Mouse (Mus musculus) spleen, adult 12 weeks (tissue): ENCODE results near the gene Mthfd2.

Source experiments
- DNase-seq: peaks from one replicate; pipeline ENCODE4 v3.0.0; 2022; ENCODE audit warnings: low spot score

Gene Mthfd2

DNA sequence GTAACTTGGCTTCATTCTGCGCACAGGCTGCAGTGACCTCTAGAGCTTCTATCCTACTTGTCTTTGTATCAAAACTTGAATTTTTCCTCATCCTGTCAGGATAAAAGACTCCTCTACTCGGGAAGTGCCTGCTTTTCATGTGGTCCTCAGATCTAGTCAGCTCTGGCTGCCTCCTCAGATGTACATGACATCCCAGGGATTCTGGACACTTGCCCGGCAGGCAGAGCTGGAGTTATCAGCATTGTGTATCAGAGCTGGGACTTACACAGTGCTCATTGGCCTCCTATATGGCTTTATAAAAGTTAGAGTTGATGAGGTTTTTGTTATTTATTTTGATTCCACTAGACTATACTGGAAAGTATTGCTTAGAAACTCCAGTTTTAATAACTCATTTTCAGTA is 15.7 kb upstream of the Mthfd2 start:
- no peak for DNase-seq

DNA sequence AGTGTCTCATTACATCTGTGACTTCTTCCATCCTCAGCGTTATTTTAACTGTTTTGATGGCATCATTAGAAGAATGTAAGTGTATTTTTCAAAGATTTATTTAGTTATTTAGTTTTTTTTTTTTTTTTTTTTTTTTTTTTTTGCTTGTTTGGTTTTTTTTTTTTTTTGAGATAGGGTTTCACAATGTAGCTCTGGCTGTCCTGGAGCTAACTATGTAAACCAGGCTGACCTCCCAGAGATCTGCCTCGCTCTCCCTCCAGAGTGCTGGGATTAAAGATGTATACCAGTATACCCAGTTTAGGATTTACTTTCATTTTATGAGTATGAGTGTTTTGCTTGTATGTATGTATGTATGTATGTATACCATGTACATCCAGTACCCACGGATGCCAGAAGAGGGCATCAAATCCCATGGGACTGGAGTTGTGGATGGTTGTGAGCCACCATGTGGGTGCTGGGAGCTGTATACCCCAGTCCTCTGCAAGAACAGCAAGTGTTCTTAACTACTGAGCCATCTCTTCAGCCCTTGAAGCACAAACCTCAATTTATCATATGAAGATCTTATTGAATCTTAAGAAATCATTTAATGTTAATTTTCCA is 2.0 kb upstream of the Mthfd2 start:
- no peak for DNase-seq

DNA sequence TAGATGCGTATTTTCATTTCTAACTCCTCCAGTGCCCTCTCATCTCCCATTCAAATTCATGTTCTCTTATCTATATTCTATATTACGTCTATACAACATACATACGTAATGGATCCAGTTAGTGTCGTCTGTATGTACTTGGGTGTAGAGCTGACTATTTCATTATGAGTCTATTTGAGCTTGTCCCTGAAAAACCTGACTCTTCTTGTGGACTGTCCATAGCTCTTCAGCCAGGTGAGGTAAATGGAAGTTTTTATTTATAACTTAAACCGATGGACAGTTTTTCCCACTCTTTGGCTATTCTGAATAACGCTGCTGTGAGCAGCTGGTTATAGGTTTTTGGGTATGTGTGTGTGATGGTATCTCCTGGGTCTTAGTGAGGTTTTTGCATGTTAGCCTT is 1.1 kb upstream of the Mthfd2 start:
- DNase-seq, result no peak

DNA sequence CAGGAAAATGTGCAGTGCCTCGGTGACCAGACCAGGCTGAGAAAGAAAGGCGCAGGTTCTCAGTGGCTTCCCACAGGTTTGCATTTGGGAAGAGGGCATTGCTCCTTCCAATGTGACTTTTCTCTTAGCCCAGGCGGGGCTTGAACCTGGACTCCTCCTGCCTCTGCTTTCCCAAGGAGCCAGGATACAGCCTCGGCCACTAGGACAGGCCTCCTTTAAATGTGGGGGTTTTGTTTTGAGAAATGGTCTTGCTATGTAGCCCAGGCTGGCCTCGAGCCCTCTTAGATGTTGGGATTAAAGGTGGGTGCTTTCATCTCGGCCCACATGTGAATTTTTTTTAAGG is 657 bp upstream of the Mthfd2 start:
- DNase-seq, result no peak

DNA sequence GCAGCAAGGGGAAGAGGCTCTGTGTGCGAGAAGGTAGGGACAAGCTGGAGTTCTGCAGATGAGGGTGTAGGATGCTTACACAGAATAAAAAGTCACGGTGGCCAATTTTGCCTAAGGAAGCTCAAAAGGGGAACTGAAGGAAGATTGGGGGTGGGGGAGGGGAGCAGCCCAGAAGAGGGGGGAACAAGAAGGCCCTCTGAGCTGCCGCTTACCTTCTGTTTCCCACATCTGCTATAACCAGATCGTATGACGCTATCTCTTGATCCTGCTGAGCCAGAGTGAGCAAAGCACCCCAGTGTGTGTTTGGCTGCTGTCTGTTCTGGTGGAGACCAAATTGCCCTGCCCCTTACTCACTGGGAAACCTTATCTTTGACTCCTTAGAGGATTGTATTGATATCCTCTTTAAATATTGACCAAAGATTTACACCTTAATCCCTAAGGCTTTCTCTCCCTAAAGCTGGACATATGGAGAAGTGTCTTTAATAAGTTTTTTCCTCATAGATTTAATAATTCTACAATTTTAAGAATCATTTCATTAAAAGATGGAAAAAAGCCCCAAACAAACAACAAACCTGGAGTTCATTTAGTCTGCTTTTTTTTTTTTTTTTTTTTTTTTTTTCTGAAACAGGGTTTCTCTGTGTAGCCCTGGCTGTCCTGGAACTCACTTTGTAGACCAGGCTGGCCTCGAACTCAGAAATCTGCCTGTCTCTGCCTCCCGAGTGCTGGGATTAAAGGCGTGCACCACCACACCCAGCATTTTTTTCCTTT is 1.9 kb downstream of the Mthfd2 start:
- no peak for DNase-seq

DNA sequence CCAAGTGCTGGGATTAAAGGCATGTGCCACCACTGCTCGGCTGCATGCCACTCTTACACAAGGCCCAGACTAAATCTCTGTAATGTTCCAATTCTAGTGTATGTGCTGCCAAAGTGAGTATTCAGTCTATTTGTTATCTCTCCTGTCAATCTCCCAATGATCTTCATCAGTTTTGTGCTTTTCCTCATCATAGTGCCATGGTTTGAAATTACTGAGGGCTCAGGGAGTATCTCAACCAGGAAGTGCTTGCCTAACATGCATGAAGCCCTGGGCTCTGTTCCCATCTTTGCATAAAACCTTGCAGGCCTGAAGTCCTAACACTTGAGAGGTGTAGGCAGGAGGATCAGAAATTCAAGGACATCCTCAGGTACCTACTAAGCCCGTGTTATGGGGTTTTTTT is 2.9 kb downstream of the Mthfd2 start:
- no peak for DNase-seq

DNA sequence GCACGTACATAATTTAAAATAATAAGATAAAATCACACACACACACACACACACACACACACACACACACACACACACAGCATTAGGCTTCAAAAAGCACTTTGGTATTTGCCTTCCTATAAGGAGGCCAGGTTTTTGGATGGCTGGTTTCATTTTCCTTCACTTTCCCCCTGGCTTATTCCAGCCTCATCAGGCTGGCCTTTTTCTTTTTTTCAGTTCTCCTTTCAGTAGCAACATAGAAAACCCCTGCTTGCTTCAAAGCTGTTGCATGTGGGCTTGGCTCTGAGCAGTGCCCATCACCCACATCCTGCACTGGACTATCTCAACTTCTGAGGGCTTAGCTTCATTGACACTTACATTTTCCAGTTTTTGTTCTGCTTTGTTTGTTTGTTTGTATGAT is 3.8 kb downstream of the Mthfd2 start:
- no peak for DNase-seq

DNA sequence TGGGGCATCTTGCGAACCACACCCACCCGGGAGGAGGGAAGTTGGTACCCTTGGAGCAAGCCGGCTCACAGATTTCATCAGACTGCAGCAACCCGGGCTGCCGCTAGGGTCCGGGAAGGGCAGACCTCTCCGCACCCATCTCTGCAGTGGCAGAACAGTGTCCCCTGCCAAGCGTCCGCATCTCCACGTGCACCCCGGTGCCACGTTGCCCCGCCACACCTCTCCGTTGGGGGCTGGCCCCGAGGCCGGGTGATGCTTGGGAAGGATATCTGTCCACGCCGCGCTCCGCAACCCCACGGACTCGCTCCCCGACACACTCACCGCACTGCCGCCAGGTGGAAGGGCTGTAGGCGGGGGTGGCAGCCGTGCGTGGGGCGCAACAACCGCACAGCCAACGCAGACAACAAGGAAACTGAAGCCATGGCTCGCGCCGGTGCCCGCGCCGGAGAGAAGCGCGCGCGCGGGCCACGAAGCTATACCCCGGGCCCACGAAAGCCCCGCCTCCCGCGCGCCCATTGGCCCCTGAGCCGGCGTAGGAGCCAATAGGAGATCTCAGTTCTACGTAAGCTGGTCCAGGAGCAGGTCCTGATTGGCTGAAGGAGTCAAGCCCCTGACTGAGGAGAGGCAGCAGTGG is 8.5 kb downstream of the Mthfd2 start:
- peak; percentile 81 for DNase-seq

DNA sequence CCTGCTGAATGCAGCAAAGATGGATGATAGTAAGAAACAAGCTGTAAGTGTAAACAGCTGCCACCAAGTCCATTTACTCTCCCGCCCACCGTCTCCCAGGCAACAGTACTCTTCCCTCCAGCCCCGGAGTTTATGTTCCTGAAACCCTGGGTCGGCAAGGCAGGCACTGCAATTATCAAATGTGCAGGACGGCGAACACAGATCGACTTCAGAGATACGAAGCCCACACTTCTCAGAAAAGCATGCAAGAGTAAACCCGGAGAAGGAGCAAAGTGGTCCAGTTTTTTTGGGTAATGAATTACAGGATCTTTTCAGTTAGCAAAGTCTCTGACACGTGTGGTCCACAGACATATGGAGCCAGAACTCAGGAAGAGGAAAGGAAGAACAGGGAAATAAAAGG is 9.7 kb downstream of the Mthfd2 start:
- DNase-seq, result peak; percentile 19

DNA sequence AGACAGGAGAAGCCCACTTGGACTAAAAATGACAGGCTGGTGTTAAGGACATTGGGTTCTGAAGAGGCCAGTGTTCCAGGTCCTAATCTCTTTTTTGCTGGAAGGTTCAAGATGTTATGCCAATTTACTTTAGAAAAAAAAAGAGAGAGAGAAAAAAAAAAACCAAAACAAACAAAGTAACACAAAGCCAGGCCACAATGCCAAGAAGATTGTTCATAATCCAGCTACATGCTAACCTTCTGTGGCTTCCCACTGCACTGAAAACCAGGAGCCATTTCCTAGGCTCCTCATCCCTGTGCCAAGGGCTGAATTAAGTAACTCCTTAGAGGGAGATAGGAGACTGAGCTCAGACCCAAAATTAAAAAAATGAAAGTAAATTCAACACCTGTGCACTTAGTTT is 10.4 kb downstream of the Mthfd2 start:
- no peak for DNase-seq

DNA sequence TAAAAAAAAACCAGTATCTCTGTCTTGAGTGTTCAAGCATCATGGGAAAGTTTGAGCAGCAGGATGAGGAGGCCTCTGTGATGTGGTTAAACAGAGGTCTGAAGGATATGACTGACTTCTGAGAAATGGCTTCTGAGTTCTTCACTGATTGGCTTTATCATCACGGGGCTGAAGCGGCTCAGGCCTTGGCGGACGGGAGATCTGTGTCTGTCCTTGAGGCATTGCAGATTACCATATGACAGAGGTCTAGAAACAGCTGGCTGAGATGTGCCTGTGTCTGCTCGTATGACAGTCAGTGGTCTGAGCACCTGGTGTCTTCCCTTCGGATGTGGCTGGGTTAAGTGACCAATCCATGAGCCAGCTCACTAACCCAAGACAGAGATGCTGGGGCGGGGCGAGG is 13.2 kb downstream of the Mthfd2 start:
- DNase-seq, result no peak

DNA sequence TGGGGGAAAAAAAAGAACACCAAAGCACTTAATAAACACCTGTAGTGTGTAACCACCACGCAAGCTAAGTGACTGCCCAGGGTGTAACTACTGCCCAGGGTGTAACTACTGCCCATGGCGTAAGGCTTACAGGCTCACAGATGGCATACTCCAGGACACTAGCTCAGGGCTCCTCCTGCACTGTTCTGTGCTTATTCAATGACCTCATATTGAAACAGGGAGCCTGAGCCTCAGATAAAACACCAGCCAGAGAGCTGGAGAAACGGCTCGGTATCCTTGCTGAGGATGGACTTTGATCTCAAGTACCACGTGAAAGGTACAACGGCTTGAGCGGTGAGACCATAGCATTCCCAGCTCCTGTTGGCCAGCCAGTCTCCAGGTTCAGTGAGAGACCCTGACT is 13.7 kb downstream of the Mthfd2 start:
- no peak for DNase-seq

DNA sequence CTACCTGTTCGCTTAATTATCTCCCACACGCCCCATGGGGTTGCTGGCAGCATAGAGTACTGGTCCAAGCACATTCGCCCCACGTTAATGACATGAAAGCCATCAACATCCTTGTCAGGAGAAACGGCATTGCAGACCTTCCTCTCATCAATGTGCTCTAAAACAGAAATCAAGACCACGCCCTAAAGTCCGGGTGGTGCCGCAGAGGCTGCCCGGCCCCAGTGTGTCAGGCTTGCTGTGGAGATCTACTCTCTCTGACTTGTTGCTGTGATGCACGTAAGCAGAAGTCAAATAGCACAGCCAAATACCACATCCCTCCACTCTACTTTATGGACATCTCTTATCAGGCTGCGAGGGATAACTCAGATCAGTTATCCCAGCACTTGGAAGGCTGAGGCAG is 14.5 kb downstream of the Mthfd2 start:
- DNase-seq, result no peak

DNA sequence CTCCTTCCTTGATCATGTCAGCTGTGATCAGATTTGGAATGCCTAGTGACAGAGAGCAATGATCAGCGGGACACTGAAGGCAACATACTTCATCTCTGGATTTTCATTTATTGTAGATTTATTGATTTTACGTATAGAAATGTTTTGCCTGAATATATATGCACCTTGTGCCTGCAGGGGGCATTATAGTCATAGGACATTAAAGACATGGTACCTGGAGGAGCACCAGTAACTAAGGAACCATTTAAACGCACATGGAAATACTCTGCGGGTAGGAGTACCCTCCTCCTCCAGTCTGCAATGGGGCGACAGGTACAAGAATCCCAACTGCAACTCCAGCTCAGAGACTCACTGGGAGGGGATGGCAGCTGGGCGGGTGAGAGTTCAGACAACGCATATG is 16.7 kb downstream of the Mthfd2 start:
- DNase-seq, result no peak

DNA sequence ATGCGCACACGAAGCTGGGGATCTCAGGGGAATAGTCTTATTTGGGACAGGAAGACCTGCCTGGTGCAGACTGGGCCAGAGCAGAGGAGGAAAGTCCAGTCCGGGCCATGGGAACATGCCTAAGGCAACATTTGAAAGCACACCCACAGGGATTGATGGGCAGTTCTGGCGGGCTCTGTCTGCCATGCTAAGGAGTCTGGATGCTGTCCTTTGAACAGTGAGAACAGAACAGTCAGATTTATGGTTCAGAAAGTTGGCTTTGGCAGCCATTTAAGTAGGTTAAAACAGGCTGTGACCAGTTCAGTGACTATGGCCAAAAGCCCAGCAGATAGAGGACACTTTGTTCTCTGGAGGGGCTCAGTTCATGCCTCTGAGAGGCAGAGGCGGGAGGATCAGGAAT is 23.4 kb downstream of the Mthfd2 start:
- no peak for DNase-seq

DNA sequence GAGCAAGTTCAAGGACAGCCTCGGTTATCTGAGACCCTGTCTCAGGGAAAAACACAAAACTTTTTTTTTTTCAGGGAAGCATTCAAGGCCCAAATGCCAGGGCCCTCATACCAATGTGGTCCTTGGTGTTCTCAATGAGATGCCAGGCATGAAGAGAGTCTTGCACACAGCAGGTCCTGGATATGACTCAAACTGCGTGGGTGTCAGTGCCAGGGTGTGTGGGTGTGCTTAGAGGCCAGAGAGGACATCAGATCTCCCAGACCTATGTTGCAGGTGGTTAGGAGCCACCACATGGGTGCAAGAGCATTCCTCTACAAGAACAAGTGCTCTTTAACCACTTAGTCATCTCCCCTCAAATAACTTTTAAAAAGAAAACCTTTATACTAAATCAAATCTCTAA is 24.4 kb downstream of the Mthfd2 start:
- DNase-seq, result no peak

DNA sequence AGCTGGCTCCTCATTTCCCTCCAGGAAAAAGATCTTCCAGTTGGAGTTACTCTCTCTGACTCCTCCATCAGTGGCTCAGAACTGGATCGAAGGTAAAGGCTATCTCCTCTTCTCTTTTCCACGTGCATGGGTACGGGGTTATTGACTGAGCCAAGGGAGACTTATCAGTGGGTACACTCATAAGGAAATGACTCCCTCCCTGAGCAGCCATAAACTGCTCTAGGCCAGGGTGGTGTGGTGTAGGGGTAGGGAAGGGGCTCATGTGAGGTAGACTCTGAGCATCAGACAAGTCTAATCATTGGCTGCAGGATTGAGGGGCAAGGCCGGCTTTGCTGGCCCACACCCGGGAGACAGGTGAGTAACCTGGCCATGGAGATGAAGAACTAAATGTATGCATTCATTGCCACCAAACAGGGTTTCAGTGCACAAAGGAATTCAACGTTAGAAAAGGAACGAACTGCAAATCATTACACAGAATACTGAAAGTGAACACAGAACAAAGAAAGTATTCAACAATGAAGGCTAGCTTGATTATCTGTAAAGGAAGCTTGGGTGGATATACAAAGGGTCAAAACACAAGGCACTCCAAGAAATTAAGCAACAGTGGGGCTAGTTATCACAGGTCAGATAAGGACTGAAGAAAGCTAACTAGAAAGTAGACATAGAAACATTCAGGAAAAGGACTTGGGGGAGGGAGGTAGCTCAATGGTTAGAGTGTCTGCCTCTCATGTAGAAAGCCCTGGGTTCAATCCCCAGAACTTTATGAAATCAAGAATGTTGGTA is 25.1 kb downstream of the Mthfd2 start:
- no peak for DNase-seq

DNA sequence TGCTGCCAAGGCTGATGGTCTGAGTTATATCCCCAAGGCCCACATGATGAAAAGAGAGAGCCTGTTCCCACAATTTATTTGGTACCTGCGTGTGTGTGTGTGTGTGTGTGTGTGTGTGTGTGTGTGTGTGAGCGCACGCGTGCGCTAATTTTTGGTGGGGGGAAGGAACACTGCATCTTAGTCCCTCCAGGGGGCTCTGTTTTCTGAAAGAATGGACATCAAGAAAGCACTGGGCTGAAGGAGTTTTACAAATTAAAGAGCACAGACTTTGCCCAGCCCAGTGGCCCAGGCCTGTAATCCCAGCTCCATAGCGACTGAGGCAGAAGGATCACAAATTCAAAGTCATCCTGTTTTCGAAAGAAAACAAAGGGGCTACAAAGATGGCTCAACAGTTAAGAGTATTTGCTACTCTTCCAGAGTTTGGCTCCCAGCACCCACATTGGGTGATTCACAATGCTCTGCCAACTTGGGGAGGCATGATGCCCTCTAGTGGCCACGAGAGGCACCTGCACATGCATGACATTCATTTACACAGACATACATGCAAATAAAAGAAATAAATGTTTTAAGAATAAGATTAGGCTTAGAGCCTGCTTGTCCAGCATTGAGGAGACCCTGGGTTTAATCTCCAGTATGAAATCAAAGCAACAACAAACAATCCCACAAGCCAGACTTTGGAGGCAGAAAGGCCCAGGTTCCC is 45.3 kb downstream of the Mthfd2 start:
- DNase-seq, result no peak

DNA sequence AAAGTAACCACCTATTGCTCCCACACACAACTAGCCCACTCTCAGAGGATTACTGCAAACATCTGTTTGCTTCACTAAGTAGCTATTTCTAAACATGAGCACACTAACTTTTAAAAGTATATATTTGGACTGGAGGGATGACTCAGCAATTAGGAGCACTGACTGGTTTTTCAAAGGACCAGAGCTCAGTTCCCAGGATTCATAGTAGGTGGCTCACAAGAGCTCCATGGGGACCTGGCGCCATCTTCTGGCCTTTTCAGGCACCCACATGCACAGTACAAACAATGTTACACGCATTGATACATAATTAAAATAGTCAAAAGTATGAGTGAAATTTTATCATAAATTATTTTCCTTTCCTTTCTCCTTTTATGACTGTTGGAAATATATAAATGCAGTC is 46.8 kb downstream of the Mthfd2 start:
- DNase-seq, result no peak

DNA sequence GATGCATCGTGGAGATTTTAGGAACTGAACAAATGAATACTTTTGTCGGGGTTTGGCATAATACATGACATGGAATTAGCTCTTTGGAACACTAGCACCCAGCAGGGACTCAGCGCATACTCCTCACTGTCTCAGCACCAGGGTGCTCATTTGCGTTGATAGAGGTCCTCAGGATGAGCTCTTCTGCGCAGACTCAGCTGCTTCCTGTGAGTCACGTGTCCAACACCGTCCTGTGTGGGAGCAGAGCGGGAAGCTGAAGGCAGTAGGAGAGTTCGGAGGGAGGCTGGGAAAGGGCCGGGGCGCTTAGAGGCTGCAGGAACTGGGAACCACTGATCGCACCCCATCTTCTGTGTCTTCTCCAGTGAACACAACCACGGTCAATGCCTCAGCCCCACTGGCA is 48.6 kb downstream of the Mthfd2 start:
- DNase-seq, result no peak

DNA sequence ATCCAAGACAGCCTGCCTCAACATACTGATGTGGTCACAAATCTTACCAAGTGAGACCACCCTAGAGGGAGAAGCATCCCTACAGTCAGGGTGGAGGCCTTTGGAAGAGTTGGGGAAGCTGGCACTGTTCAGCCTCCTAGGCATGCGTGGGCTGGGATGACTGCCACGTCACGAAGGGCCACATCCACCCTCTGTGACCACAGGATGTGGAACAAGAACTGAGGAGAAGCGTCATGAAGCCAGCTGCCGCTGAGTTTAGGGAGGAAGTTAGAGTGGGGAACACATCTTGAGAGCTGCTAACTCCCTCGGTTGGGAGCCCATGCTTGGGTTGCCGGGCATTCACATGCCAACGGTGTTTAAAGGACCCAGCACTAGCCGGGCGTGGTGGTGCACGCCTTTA is 52.0 kb downstream of the Mthfd2 start:
- DNase-seq, result no peak
